7 mouse cellular contexts compared by ENCODE assay signal in genomic region chr11:53763496-53764140, GRCm38 (mm10). TPM values are rescaled to one million over a fixed set of nuclear protein-coding genes. Genes with fewer than 3 reads are reported as not detected.
DNase-seq lines count a peak whose midpoint lies in the region; ATAC-seq and TF ChIP-seq lines count a peak whose summit lies in the region.

No protein-coding gene starts in this region.

- no peaks in the 10 kb centered on the region for H3K79me2 ChIP-seq in heart, adult 2 months (replicated peaks; ENCODE audit: control insufficient read depth, insufficient read depth, low read length)

- peak overlapping the region; percentile 92 for H3K27ac ChIP-seq in embryonic facial prominence, embryonic 13.5 days
- peak overlapping the region; percentile 100 for H3K27ac ChIP-seq in heart, adult 2 months
- H3K27ac ChIP-seq in limb, embryonic 12.5 days = peak overlapping the region; percentile 91
- H3K27ac ChIP-seq in midbrain, embryonic 14.5 days (replicated peaks; ENCODE audit: low read depth, low read length) = no peak overlapping the region

- H3K27me3 ChIP-seq in embryonic facial prominence, embryonic 13.5 days = peaks cover 15% of the 10 kb centered on the region
- no peaks in the 10 kb centered on the region for H3K27me3 ChIP-seq in heart, adult 2 months (ENCODE audit: control insufficient read depth, insufficient read depth, low read length)
- peaks cover 22% of the 10 kb centered on the region for H3K27me3 ChIP-seq in limb, embryonic 12.5 days
- H3K27me3 ChIP-seq in midbrain, embryonic 14.5 days (ENCODE audit: control insufficient read depth, insufficient read depth, low read length) = peaks cover 45% of the 10 kb centered on the region

- TF ChIP-seq POLR2A in heart, adult 2 months (IDR thresholded peaks at IDR 0.05; ENCODE audit: insufficient read depth, low read depth, low read length) = peak; percentile 97

- peak; percentile 91 for DNase-seq in adrenal gland, postnatal 25 days
- DNase-seq in heart, adult 2 months = peak; percentile 94 to 96
- DNase-seq in kidney, adult 8-10 months = peak; percentile 89 to 90
- peak; percentile 78 for DNase-seq in midbrain, embryonic 14.5 days
- peak; percentile 91 to 96 for DNase-seq in spleen, adult 18-20 months

- H3K4me1 ChIP-seq in embryonic facial prominence, embryonic 13.5 days = peaks cover 48% of the 10 kb centered on the region
- H3K4me1 ChIP-seq in heart, adult 2 months (ENCODE audit: control insufficient read depth, insufficient read depth, low read length) = peaks cover 35% of the 10 kb centered on the region
- peaks cover 59% of the 10 kb centered on the region for H3K4me1 ChIP-seq in limb, embryonic 12.5 days (replicated peaks)
- peaks cover 25% of the 10 kb centered on the region for H3K4me1 ChIP-seq in midbrain, embryonic 14.5 days (ENCODE audit: control insufficient read depth, insufficient read depth, low read length)

- peak overlapping the region; percentile 41 for H3K4me3 ChIP-seq in embryonic facial prominence, embryonic 13.5 days
- peak overlapping the region; percentile 48 for H3K4me3 ChIP-seq in heart, adult 2 months
- peak overlapping the region; percentile 38 for H3K4me3 ChIP-seq in limb, embryonic 12.5 days (replicated peaks)
- peak overlapping the region; percentile 27 for H3K4me3 ChIP-seq in midbrain, embryonic 14.5 days (replicated peaks; ENCODE audit: low read depth, low read length)

- TF ChIP-seq CTCF in heart, adult 2 months (IDR thresholded peaks at IDR 0.05) = peak; percentile 72

- ATAC-seq in embryonic facial prominence, embryonic 13.5 days (ENCODE audit: insufficient number of reproducible peaks, insufficient read depth, low FRiP score, low TSS enrichment, low read depth) = peak; percentile 82
- ATAC-seq in limb, embryonic 12.5 days (ENCODE audit: insufficient number of reproducible peaks, insufficient read depth, low FRiP score, low TSS enrichment, low read depth) = peak; percentile 83
- peak; percentile 81 for ATAC-seq in midbrain, embryonic 14.5 days (ENCODE audit: low FRiP score, low TSS enrichment)

- TF ChIP-seq EP300 in heart, adult 2 months (IDR thresholded peaks at IDR 0.05; ENCODE audit: insufficient read depth, low read depth, low read length) = peak; percentile 57

- H3K9me3 ChIP-seq in embryonic facial prominence, embryonic 13.5 days = no peaks in the 10 kb centered on the region
- H3K9me3 ChIP-seq in limb, embryonic 12.5 days = no peaks in the 10 kb centered on the region
- H3K9me3 ChIP-seq in midbrain, embryonic 14.5 days (ENCODE audit: control insufficient read depth, low read length) = no peaks in the 10 kb centered on the region

- H3K4me2 ChIP-seq in embryonic facial prominence, embryonic 13.5 days = peak overlapping the region; percentile 77
- H3K4me2 ChIP-seq in limb, embryonic 12.5 days = peak overlapping the region; percentile 73
- H3K4me2 ChIP-seq in midbrain, embryonic 14.5 days (ENCODE audit: low read length) = peak overlapping the region; percentile 61

- H3K9ac ChIP-seq in embryonic facial prominence, embryonic 13.5 days = peak overlapping the region; percentile 62
- peak overlapping the region; percentile 91 for H3K9ac ChIP-seq in heart, adult 2 months (ENCODE audit: low read depth, low read length)
- H3K9ac ChIP-seq in limb, embryonic 12.5 days (replicated peaks) = peak overlapping the region; percentile 57
- peak overlapping the region; percentile 26; the same call in 1 of the 2 replicates for H3K9ac ChIP-seq in midbrain, embryonic 14.5 days (replicated peaks; ENCODE audit: low read length)

- intact Hi-C loops in heart, adult 2 months (cut with DNase I) = loop anchor here (2.0 to 10.0 kb wide), 3 partner anchors 33 to 351 kb away; no protein-coding TSS in a partner anchor

- H3K36me3 ChIP-seq in embryonic facial prominence, embryonic 13.5 days = no peaks in the 10 kb centered on the region
- no peaks in the 10 kb centered on the region for H3K36me3 ChIP-seq in heart, adult 2 months (ENCODE audit: control insufficient read depth, insufficient read depth, low read length)
- H3K36me3 ChIP-seq in limb, embryonic 12.5 days = no peaks in the 10 kb centered on the region
- no peaks in the 10 kb centered on the region for H3K36me3 ChIP-seq in midbrain, embryonic 14.5 days (ENCODE audit: control insufficient read depth, insufficient read depth, low read length)

- under 1% methylated on average over 33 of the region's 33 CpGs for WGBS in embryonic facial prominence, embryonic 13.5 days
- WGBS in heart, adult 2 months = under 1% methylated on average over 33 of the region's 33 CpGs
- 1% methylated on average over 33 of the region's 33 CpGs for WGBS in limb, embryonic 12.5 days
- 4% methylated on average over 33 of the region's 33 CpGs for WGBS in midbrain, embryonic 14.5 days

RNA-seq across cellular contexts. Expression of gene Irf1, which starts 6.2 kb away (rescaled TPM):
- 30.4 and 33.8 TPM in 2 replicates for total RNA-seq in adrenal gland, postnatal 25 days (2021)
- 8.6 and 9.5 TPM in 2 replicates for polyA plus RNA-seq in embryonic facial prominence, embryonic 13.5 days (2015; fragmentation: Nextera tagmentation; extraction: Ambion mirVana)
- total RNA-seq in heart, adult 2 months (2021) = 10 to 100 TPM; 15.2 to 19.7 TPM
- polyA plus RNA-seq in heart, adult 2 months (2012; rRNA removed) = 20.5 and 28.6 TPM in 2 replicates
- 8.4 and 8.5 TPM in 2 replicates for polyA plus RNA-seq in limb, embryonic 12.5 days (2016; fragmentation: Nextera tagmentation; extraction: Ambion mirVana)
- polyA plus RNA-seq in midbrain, embryonic 14.5 days (2014; fragmentation: Nextera tagmentation; extraction: Ambion mirVana) = 1.3 and 3.5 TPM in 2 replicates

RNA-seq across cellular contexts. Expression of gene Gm17334, which starts 9.4 kb away (rescaled TPM):
- total RNA-seq in adrenal gland, postnatal 25 days (2021) = 1.9 TPM in 1 of 2 replicates, not detected in the other
- not detected in 2 replicates for polyA plus RNA-seq in embryonic facial prominence, embryonic 13.5 days (2015; fragmentation: Nextera tagmentation; extraction: Ambion mirVana)
- under 1 TPM in 1 of 2 experiments, not detected in 1; 0.47 TPM for total RNA-seq in heart, adult 2 months (2021)
- polyA plus RNA-seq in heart, adult 2 months (2012; rRNA removed) = 1.4 and 1.8 TPM in 2 replicates
- 0.31 TPM in 1 of 2 replicates, not detected in the other for polyA plus RNA-seq in limb, embryonic 12.5 days (2016; fragmentation: Nextera tagmentation; extraction: Ambion mirVana)
- 0.24 TPM in 1 of 2 replicates, not detected in the other for polyA plus RNA-seq in midbrain, embryonic 14.5 days (2014; fragmentation: Nextera tagmentation; extraction: Ambion mirVana)

RNA-seq across cellular contexts. Expression of gene Il5, which starts 43.0 kb away (rescaled TPM):
- total RNA-seq in adrenal gland, postnatal 25 days (2021) = not detected in 2 replicates
- polyA plus RNA-seq in embryonic facial prominence, embryonic 13.5 days (2015; fragmentation: Nextera tagmentation; extraction: Ambion mirVana) = not detected in 2 replicates
- total RNA-seq in heart, adult 2 months (2021) = not detected
- polyA plus RNA-seq in heart, adult 2 months (2012; rRNA removed) = 0.12 and 0.21 TPM in 2 replicates
- polyA plus RNA-seq in limb, embryonic 12.5 days (2016; fragmentation: Nextera tagmentation; extraction: Ambion mirVana) = not detected in 2 replicates
- polyA plus RNA-seq in midbrain, embryonic 14.5 days (2014; fragmentation: Nextera tagmentation; extraction: Ambion mirVana) = not detected in 2 replicates

RNA-seq across cellular contexts. Expression of gene Rad50, which starts 56.5 kb away (rescaled TPM):
- 19.7 and 22.0 TPM in 2 replicates for total RNA-seq in adrenal gland, postnatal 25 days (2021)
- 33.2 and 33.6 TPM in 2 replicates for polyA plus RNA-seq in embryonic facial prominence, embryonic 13.5 days (2015; fragmentation: Nextera tagmentation; extraction: Ambion mirVana)
- 1 to 10 TPM; 6.8 TPM for total RNA-seq in heart, adult 2 months (2021)
- polyA plus RNA-seq in heart, adult 2 months (2012; rRNA removed) = 1.9 and 3.0 TPM in 2 replicates
- 30.1 and 30.5 TPM in 2 replicates for polyA plus RNA-seq in limb, embryonic 12.5 days (2016; fragmentation: Nextera tagmentation; extraction: Ambion mirVana)
- 9.1 and 11.2 TPM in 2 replicates for polyA plus RNA-seq in midbrain, embryonic 14.5 days (2014; fragmentation: Nextera tagmentation; extraction: Ambion mirVana)

Comparison
In these comparisons a context has a peak if more than half of its experiments do, and no peak if none do; other contexts are left out.
1. H3K9ac ChIP-seq: peak in every context shown above with its lines; median percentile 91 in heart, adult 2 months; 62 in embryonic facial prominence, embryonic 13.5 days; 57 in limb, embryonic 12.5 days; 26 in midbrain, embryonic 14.5 days.